Mouse (Mus musculus) cortical plate, adult 2 months (tissue): ENCODE data around the gene 1700061G19Rik. TPM values are rescaled to one million over a fixed set of nuclear protein-coding genes. Genes with fewer than 3 reads are reported as not detected.
A peak's percentile ranks its signal among the peaks of the same experiment; 100 is the strongest.

ENCODE experiments used
- H3K27ac ChIP-seq: fragments of 200-500 bp; 2 replicates; pipeline ENCODE4 v1.5.1; 2012; ENCODE audit warnings: low read length, control low read depth, inconsistent platforms; ENCODE audit not compliant: insufficient read depth
- H3K4me1 ChIP-seq: fragments of 200-500 bp; 2 replicates; pipeline ENCODE4 v1.6.1; 2011; ENCODE audit warnings: low read length; ENCODE audit not compliant: control insufficient read depth, insufficient read depth
- H3K4me3 ChIP-seq: fragments of 200-500 bp; 2 replicates; pipeline ENCODE4 v1.5.1; 2011; ENCODE audit warnings: mild to moderate bottlenecking, low read length, control low read depth; ENCODE audit not compliant: insufficient read depth
- CTCF ChIP-seq: fragments of 200-500 bp; IDR thresholded peaks from 2 replicates; pipeline ENCODE4 v1.5.1; 2011; ENCODE audit warnings: mild to moderate bottlenecking, control low read depth, low read length; ENCODE audit not compliant: insufficient read depth; ENCODE audit errors: extremely low read depth
- POLR2A ChIP-seq: fragments of 200-500 bp; IDR thresholded peaks from 2 replicates; pipeline ENCODE4 v1.6.1; 2011; ENCODE audit warnings: mild to moderate bottlenecking, low read length, control low read depth; ENCODE audit not compliant: insufficient read depth; ENCODE audit errors: extremely low read depth
- polyA plus RNA-seq: library from polyadenylated mRNA; depleted of rRNA; stranded (reverse); fragments of >200 nt; gene quantifications from 2 replicates; pipeline ENCODE4 v1.2.3, GENCODE M21; 2012

The 1700061G19Rik gene
- polyA plus RNA-seq, 1 experiment = 0.06 TPM

- no peak overlapping the region for H3K4me3 ChIP-seq
- TF ChIP-seq POLR2A (no peak), CTCF (no peak)
- no peaks in the 10 kb centered on the region for H3K4me1 ChIP-seq
- no peak overlapping the region for H3K27ac ChIP-seq
Measured at GRCm38 (mm10) chr17:56884809-56885208, 9.5 kb downstream of the 1700061G19Rik start.

- Histone ChIP-seq H3K4me1 (no peaks in the 10 kb centered on the region), H3K4me3 (no peak overlapping the region), H3K27ac (no peak overlapping the region)
- TF ChIP-seq CTCF = 0 out of 2 replicates have a peak, but pooled peaks have one; percentile 14
- TF ChIP-seq POLR2A = no peak
Measured at GRCm38 (mm10) chr17:56888050-56888449, 12.8 kb downstream of the 1700061G19Rik start.

- TF ChIP-seq POLR2A = no peak
- TF ChIP-seq CTCF = no peak
Measured at GRCm38 (mm10) chr17:56890018-56890417, 14.7 kb downstream of the 1700061G19Rik start.

GRCm38 (mm10) chr17:56895368-56895918 lies 20.2 kb downstream of the 1700061G19Rik start:
- Histone ChIP-seq H3K27ac (no peak overlapping the region), H3K4me1 (peaks cover 9% of the 10 kb centered on the region), H3K4me3 (no peak overlapping the region)
- TF ChIP-seq CTCF = no peak
- no peak for TF ChIP-seq POLR2A

More at GRCm38 (mm10) chr17:56890018-56890417, 14.7 kb downstream of the 1700061G19Rik start:
- no peak overlapping the region for H3K4me3 ChIP-seq
- no peak overlapping the region for H3K27ac ChIP-seq
- H3K4me1 ChIP-seq = no peaks in the 10 kb centered on the region

GRCm38 (mm10) chr17:56896513-56897129 lies 21.3 kb downstream of the 1700061G19Rik start:
- H3K27ac ChIP-seq = peak overlapping the region; percentile 33; the same call in 1 of the 2 replicates
- TF ChIP-seq CTCF = no peak
- TF ChIP-seq POLR2A = no peak

GRCm38 (mm10) chr17:56897630-56898195 lies 22.4 kb downstream of the 1700061G19Rik start:
- Histone ChIP-seq H3K4me3 (no peak overlapping the region), H3K4me1 (peaks cover 9% of the 10 kb centered on the region), H3K27ac (no peak overlapping the region)
- TF ChIP-seq CTCF (peak; percentile 94), POLR2A (no peak)

More at GRCm38 (mm10) chr17:56896513-56897129, 21.3 kb downstream of the 1700061G19Rik start:
- no peak overlapping the region for H3K4me3 ChIP-seq
- peaks cover 9% of the 10 kb centered on the region for H3K4me1 ChIP-seq

GRCm38 (mm10) chr17:56902698-56903097 lies 27.4 kb downstream of the 1700061G19Rik start:
- H3K4me1 ChIP-seq = no peaks in the 10 kb centered on the region
- no peak for TF ChIP-seq CTCF
- TF ChIP-seq POLR2A = no peak
- no peak overlapping the region for H3K27ac ChIP-seq
- H3K4me3 ChIP-seq = no peak overlapping the region

GRCm38 (mm10) chr17:56906166-56906565 lies 30.9 kb downstream of the 1700061G19Rik start:
- no peak for TF ChIP-seq CTCF
- TF ChIP-seq POLR2A = no peak
- peaks cover 3% of the 10 kb centered on the region; the same call in 1 of the 2 replicates for H3K4me1 ChIP-seq
- no peak overlapping the region for H3K27ac ChIP-seq
- no peak overlapping the region for H3K4me3 ChIP-seq

GRCm38 (mm10) chr17:56907096-56907495 lies 31.8 kb downstream of the 1700061G19Rik start:
- peaks cover 3% of the 10 kb centered on the region; the same call in 1 of the 2 replicates for H3K4me1 ChIP-seq
- no peak overlapping the region for H3K4me3 ChIP-seq
- TF ChIP-seq CTCF (no peak), POLR2A (no peak)
- H3K27ac ChIP-seq = no peak overlapping the region
